Mouse (Mus musculus) ovary, postnatal 14 days (tissue): ENCODE data around the gene Dus2.
"Not testable (repeated sequence)": the region's sequence is repeated elsewhere in the genome, so short reads cannot be mapped to it uniquely, and the experiment has no call there.

Experiments used
- DNase-seq: peaks from one replicate; pipeline ENCODE4 v3.0.0; 2022; ENCODE audit warnings: low spot score

The Dus2 gene

GRCm38 (mm10) chr8:105990856-105991387 is at the start of gene Dus2:
TSS of gene Dus2 (plus strand) at chr8:105991337.
- peak; percentile 79 for DNase-seq

GRCm38 (mm10) chr8:105942026-105942425 is 49.1 kb upstream of the Dus2 start:
- no peak for DNase-seq

GRCm38 (mm10) chr8:105942542-105942941 is 48.6 kb upstream of the Dus2 start:
- DNase-seq: no peak

- no peak for DNase-seq
Observed at GRCm38 (mm10) chr8:105943321-105943739, 47.8 kb upstream of the Dus2 start, which contains the start of gene Lcat. TSS of gene Lcat (minus strand) at chr8:105943382.

- peak; percentile 62 for DNase-seq
Observed at GRCm38 (mm10) chr8:105949350-105949749, 41.8 kb upstream of the Dus2 start.

GRCm38 (mm10) chr8:105951057-105951659 is 40.0 kb upstream of the Dus2 start:
- no peak for DNase-seq

- DNase-seq: no peak
Observed at GRCm38 (mm10) chr8:105956556-105956955, 34.6 kb upstream of the Dus2 start.

GRCm38 (mm10) chr8:105957813-105958212 is 33.3 kb upstream of the Dus2 start:
- DNase-seq: no peak

GRCm38 (mm10) chr8:105959350-105959749 is 31.8 kb upstream of the Dus2 start:
- peak; percentile 45 for DNase-seq

GRCm38 (mm10) chr8:105961101-105961500 is 30.0 kb upstream of the Dus2 start:
- no peak for DNase-seq

GRCm38 (mm10) chr8:105961536-105961935 is 29.6 kb upstream of the Dus2 start:
- no peak for DNase-seq

GRCm38 (mm10) chr8:105964506-105965265 is 26.5 kb upstream of the Dus2 start:
- DNase-seq: no peak

- peak; percentile 29 for DNase-seq
Observed at GRCm38 (mm10) chr8:105965266-105965904, 25.8 kb upstream of the Dus2 start.

- peak; percentile 68 for DNase-seq
Observed at GRCm38 (mm10) chr8:105965905-105966341, 25.2 kb upstream of the Dus2 start, which contains the start of gene Slc12a4. TSS of gene Slc12a4 (minus strand) at chr8:105966097.

- peak; percentile 37 for DNase-seq
Observed at GRCm38 (mm10) chr8:105966692-105967311, 24.3 kb upstream of the Dus2 start.

GRCm38 (mm10) chr8:105969367-105969766 is 21.8 kb upstream of the Dus2 start:
- no peak for DNase-seq

- no peak for DNase-seq
Observed at GRCm38 (mm10) chr8:105971019-105971720, 20.0 kb upstream of the Dus2 start.

- DNase-seq: no peak
Observed at GRCm38 (mm10) chr8:105975363-105975762, 15.8 kb upstream of the Dus2 start.

GRCm38 (mm10) chr8:105979325-105979724 is 11.8 kb upstream of the Dus2 start, which contains the start of gene Dpep3:
TSS of gene Dpep3 (minus strand) at chr8:105979429.
- DNase-seq: no peak

- DNase-seq: no peak
Observed at GRCm38 (mm10) chr8:105981146-105981545, 10.0 kb upstream of the Dus2 start.

- DNase-seq: not testable (repeated sequence)
Observed at GRCm38 (mm10) chr8:105983406-105983805, 7.7 kb upstream of the Dus2 start.
